Mouse (Mus musculus) testis, postnatal 10 days (tissue): ENCODE data around the gene Hectd4.
"Not testable (repeated sequence)": the region's sequence is repeated elsewhere in the genome, so short reads cannot be mapped to it uniquely, and the experiment has no call there.

Experiments
- DNase-seq: peaks from one replicate; pipeline ENCODE4 v3.0.0; 2021; ENCODE audit warnings: low spot score

The Hectd4 gene

GRCm38 (mm10) chr5:121219980-121220731 is at the start of gene Hectd4:
Gene Hectd4 (plus strand): TSS chr5:121220219.
- DNase-seq, result peak; percentile 100

DNA sequence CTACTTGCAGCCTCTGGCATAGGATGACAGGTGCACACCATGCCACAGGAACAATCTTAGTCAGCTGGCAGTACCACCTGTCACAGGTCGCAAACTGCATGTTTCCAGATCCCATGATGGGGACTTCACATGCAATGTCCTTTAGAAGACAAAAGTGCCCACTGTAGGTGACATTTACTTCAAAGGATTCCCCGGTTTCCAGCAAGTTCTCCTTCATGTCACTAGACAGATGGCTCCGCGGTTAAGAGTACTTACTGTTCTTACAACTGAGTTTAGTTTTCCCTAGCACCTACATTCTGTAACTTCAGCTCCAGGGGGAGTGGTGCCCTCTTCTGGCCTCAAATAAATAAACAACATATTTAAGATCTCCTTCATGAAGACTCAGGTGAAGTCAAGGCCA is 47.2 kb upstream of the Hectd4 start:
- no peak for DNase-seq

DNA sequence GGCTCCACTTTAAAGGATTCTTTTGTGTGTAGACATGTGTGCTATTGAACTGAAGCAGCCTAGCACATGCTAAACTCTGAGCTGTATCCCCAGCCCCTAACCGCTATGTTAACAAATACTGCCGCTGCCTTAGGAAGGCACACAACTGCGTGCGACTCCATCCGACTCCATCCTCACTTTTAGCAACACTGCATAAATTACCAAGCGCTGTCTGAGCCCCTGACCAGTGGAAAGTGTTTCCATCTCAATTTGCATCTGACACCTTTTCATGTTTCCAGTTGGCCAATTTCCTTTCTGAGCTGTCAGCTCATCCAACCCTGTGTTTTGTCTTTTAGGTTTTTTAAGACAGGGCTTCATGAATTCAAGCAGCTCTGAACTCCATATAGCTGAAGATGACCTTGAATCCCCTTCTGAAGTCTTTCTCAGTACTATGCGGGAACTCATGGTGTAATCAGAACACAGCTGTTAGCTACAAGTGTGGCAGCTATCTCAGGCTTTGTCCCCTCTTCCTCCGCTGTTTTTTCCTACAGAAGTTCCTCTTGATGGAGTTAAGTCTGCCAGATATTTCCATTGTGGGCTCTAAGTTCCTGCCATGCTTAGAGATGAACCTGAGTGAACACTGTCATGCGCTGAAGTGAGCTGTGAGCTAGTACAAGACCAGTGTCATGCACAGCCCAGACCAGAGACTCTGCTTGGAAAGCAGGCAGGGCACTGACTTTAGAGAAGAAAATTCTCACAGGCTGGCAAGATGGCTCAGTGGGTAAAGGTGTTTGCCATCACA is 40.8 kb upstream of the Hectd4 start:
- no peak for DNase-seq

- DNase-seq, result no peak
Observed at GRCm38 (mm10) chr5:121183269-121183668, 36.8 kb upstream of the Hectd4 start.

DNA sequence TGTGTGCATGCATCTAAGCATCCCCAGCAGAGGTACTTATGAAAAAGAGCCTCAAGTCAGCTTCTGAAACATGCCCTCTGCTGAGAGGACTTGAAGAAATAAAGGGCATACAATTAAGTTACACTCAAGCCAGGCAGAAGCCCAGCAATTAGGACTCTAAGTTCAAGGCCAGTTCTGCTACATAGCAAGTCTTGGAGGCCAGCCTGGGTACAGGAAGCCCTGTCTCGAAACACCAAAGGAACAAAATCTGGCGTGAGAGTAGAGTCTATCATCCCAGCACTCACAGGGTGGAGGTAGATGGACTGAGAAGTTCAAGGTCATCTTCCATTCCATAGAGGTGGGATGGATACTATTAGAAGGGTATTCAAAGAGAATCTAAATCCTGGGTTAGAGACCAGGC is 35.6 kb upstream of the Hectd4 start:
- DNase-seq, result no peak

DNA sequence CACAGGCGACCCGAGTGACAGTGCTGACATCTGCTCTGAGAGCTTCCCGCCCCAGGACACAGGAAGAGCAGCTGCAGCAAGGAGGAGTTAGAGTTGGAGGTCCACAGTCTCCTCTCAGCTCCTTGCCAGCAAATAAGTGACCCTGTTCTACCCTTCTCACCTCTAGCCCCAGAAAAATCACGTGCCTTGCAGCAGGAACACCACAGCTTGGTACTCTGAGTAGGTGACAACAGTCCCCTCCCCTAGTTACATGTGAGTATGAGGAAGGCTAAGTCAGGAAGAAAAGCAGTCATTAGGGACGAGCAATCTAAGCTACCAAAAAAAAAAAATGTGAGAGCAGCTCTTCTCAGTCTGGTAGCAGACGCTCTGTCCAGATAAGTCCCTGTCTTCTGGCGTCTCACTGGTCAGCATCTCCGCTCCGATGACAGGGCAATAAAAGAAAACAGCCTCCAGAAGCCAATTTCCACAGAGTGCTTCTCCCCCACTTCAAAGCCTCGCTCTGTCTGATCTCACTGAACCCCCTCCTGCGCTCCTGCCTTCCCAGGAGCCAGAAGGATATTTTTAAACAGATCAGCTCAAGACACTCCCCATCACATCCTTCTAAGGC is 35.0 kb upstream of the Hectd4 start:
- DNase-seq, result no peak

GRCm38 (mm10) chr5:121187580-121188001 is 32.4 kb upstream of the Hectd4 start:
- DNase-seq, result peak; percentile 46

- DNase-seq, result no peak
Observed at GRCm38 (mm10) chr5:121188265-121188664, 31.8 kb upstream of the Hectd4 start.

GRCm38 (mm10) chr5:121189182-121189581 is 30.8 kb upstream of the Hectd4 start:
- DNase-seq, result no peak

- no peak for DNase-seq
Observed at GRCm38 (mm10) chr5:121190210-121190835, 29.7 kb upstream of the Hectd4 start.

GRCm38 (mm10) chr5:121190836-121191583 is 29.0 kb upstream of the Hectd4 start, which contains the start of gene Ptpn11:
Gene Ptpn11 (minus strand): TSS chr5:121191397.
- peak; percentile 93 for DNase-seq

- DNase-seq, result no peak
Observed at GRCm38 (mm10) chr5:121191584-121191906, 28.5 kb upstream of the Hectd4 start.

GRCm38 (mm10) chr5:121194173-121194572 is 25.8 kb upstream of the Hectd4 start:
- DNase-seq, result no peak

- DNase-seq, result no peak
Observed at GRCm38 (mm10) chr5:121196764-121197163, 23.3 kb upstream of the Hectd4 start.

- no peak for DNase-seq
Observed at GRCm38 (mm10) chr5:121197337-121197736, 22.7 kb upstream of the Hectd4 start.

DNA sequence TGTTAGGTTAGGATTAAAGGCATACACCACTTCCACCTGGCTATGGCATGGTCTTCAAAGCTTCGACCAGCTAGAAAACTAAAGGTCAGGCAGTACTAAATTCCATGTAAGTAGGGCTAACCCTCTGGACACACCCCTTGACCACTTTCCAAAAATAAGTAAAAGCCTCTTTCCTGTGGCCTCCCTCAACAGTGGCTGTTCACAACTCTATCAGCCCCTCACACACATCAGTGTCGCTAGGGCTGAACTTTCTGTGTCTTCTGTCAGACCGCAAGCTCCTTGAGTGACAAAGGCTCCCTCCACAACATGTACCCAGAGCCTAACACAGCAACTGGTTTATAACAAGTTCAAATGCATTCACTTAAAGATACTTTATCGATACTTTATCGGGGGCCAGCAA is 21.6 kb upstream of the Hectd4 start:
- no peak for DNase-seq

- no peak for DNase-seq
Observed at GRCm38 (mm10) chr5:121201739-121202138, 18.3 kb upstream of the Hectd4 start.

DNA sequence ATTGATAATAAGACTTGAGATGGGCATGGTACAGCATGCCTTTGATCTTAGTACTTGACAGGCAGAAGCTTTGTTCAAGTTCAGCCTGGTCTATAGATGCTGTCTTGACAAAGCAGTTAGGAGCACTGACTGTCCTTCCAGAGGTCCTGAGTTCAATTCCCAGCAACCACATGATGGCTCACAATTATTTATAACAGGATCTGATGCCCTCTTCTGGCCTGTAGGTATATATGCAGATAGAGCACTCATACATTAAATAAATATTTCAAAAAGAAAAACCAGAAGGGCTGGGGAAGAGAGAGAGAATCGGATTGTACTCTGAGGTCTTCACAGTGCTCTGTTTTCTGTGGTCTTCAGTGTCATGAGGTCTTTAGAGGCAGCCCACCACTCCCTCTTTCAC is 17.6 kb upstream of the Hectd4 start:
- no peak for DNase-seq

- DNase-seq, result peak; percentile 82
Observed at GRCm38 (mm10) chr5:121204132-121205089, 15.6 kb upstream of the Hectd4 start, which contains the start of gene Rpl6. Gene Rpl6 (plus strand): TSS chr5:121204481.

DNA sequence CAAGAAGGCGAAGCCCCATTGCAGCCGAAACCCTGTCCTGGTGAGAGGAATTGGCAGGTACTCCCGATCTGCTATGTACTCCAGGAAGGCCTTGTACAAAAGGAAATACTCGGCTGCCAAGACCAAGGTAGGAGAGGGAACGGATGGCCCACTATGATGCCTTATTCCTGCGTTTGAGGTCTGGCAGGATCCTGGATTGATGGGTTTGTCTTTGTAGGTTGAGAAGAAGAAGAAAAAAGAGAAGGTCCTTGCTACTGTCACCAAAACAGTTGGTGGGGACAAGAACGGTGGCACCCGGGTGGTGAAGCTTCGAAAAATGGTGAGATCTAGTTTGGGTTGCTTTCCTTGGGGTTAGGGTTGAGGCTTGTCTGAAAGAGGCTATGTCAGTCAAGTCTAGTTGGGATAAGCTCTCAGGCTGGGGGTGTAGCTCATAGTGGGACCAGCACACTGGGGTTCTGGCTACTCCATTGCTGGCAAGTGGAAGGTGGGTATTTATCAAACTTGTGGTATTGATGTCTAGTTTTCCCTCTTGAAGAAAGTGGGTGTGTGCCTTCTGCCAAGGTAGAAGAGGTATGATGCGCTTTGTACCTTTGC is 14.4 kb upstream of the Hectd4 start:
- not testable (repeated sequence) for DNase-seq
